Mouse (Mus musculus): ENCODE data around the gene Agps.

Gene Agps

DNA sequence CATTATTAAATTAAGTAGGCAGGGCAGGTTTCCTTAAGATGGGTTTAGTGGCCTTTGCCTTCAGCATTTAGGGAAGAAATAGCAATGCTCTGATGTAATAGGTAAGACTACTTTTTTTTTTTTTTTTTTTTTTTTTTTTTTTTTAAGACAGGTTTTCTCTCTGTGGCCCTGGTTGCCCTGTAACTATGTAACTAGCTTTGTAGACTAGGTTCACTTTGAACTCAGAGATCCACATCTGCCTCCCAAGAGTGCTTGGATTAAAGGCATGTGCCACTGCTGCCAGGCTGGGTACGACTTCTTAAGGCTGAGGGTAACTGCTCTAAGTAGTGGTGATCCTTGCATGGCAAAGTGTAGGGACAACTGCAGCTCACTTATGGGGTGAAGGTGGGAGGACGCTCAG, 2.5 kb downstream of the Agps start:
- H3K27me3 ChIP-seq (ENCODE audit: insufficient read depth, low read length): no peaks in the 10 kb centered on the region
- H3K4me3 ChIP-seq (replicated peaks; ENCODE audit: low read length): no peak overlapping the region
- H3K9me3 ChIP-seq (ENCODE audit: low read length): no peaks in the 10 kb centered on the region
- no peak for TF ChIP-seq CTCF (conservative IDR thresholded peaks at IDR 0.05; ENCODE audit: low read length)
- H3K4me1 ChIP-seq (replicated peaks; ENCODE audit: low read depth, low read length): peaks cover 45% of the 10 kb centered on the region
- H3K36me3 ChIP-seq (ENCODE audit: insufficient read depth, low read length): peaks cover 26% of the 10 kb centered on the region

GRCm38 (mm10) chr2:75842302-75842701, 10.3 kb downstream of the Agps start:
- Histone ChIP-seq H3K36me3 (ENCODE audit: insufficient read depth, low read length) (peaks cover 12% of the 10 kb centered on the region; the same call in 1 of the 2 replicates), H3K4me3 (replicated peaks; ENCODE audit: low read length) (no peak overlapping the region), H3K27me3 (ENCODE audit: insufficient read depth, low read length) (no peaks in the 10 kb centered on the region), H3K4me1 (replicated peaks; ENCODE audit: low read depth, low read length) (peaks cover 54% of the 10 kb centered on the region), H3K9me3 (ENCODE audit: low read length) (no peaks in the 10 kb centered on the region)
- no peak for TF ChIP-seq POU5F1 (IDR thresholded peaks at IDR 0.05; ENCODE audit: borderline replicate concordance, low read length)
- TF ChIP-seq NANOG (IDR thresholded peaks at IDR 0.05; ENCODE audit: borderline replicate concordance, low read length): no peak
- no peak for TF ChIP-seq CTCF (conservative IDR thresholded peaks at IDR 0.05; ENCODE audit: low read length)

GRCm38 (mm10) chr2:75847708-75848107, 15.7 kb downstream of the Agps start:
- TF ChIP-seq CTCF (conservative IDR thresholded peaks at IDR 0.05; ENCODE audit: low read length): no peak
- TF ChIP-seq NANOG (IDR thresholded peaks at IDR 0.05; ENCODE audit: borderline replicate concordance, low read length): no peak
- no peak for TF ChIP-seq POU5F1 (IDR thresholded peaks at IDR 0.05; ENCODE audit: borderline replicate concordance, low read length)
- no peaks in the 10 kb centered on the region for H3K27me3 ChIP-seq (ENCODE audit: insufficient read depth, low read length)
- no peak overlapping the region for H3K4me3 ChIP-seq (replicated peaks; ENCODE audit: low read length)
- H3K4me1 ChIP-seq (replicated peaks; ENCODE audit: low read depth, low read length): peaks cover 51% of the 10 kb centered on the region
- H3K9me3 ChIP-seq (ENCODE audit: low read length): no peaks in the 10 kb centered on the region
- peaks cover 7% of the 10 kb centered on the region for H3K36me3 ChIP-seq (ENCODE audit: insufficient read depth, low read length)

GRCm38 (mm10) chr2:75852483-75852882, 20.5 kb downstream of the Agps start:
- Histone ChIP-seq H3K9me3 (ENCODE audit: low read length) (no peaks in the 10 kb centered on the region), H3K27me3 (ENCODE audit: insufficient read depth, low read length) (no peaks in the 10 kb centered on the region), H3K4me3 (replicated peaks; ENCODE audit: low read length) (no peak overlapping the region), H3K36me3 (ENCODE audit: insufficient read depth, low read length) (peaks cover 31% of the 10 kb centered on the region), H3K4me1 (replicated peaks; ENCODE audit: low read depth, low read length) (peaks cover 14% of the 10 kb centered on the region)
- TF ChIP-seq POU5F1 (IDR thresholded peaks at IDR 0.05; ENCODE audit: borderline replicate concordance, low read length): no peak
- TF ChIP-seq NANOG (IDR thresholded peaks at IDR 0.05; ENCODE audit: borderline replicate concordance, low read length): no peak
- TF ChIP-seq CTCF (conservative IDR thresholded peaks at IDR 0.05; ENCODE audit: low read length): no peak

- Histone ChIP-seq H3K27me3 (ENCODE audit: insufficient read depth, low read length) (no peaks in the 10 kb centered on the region), H3K4me3 (replicated peaks; ENCODE audit: low read length) (no peak overlapping the region), H3K9me3 (ENCODE audit: low read length) (no peaks in the 10 kb centered on the region), H3K4me1 (replicated peaks; ENCODE audit: low read depth, low read length) (peaks cover 12% of the 10 kb centered on the region), H3K36me3 (ENCODE audit: insufficient read depth, low read length) (peaks cover 45% of the 10 kb centered on the region)
- no peak for TF ChIP-seq POU5F1 (IDR thresholded peaks at IDR 0.05; ENCODE audit: borderline replicate concordance, low read length)
- TF ChIP-seq CTCF (conservative IDR thresholded peaks at IDR 0.05; ENCODE audit: low read length): no peak
Observed at GRCm38 (mm10) chr2:75854136-75854535, 22.2 kb downstream of the Agps start.

DNA sequence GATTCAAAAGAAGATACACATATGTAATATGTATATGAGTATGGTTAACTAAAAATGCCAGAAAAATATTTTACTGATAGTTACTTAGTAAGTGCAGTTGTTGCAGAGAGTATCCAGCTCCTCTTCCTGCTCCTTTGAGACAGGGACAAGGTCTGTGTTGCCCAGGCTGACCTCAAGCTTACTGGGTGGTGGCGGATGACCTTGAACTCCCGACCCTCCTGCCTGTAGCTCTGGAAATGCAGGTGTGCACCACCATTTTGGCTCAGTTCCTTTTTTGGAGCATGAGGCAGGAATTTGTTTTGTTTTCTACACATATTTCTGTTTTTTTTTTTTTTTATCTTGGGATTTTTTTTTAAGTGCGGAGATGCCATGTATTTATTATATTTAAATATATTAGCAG, 29.1 kb downstream of the Agps start:
- no peak for TF ChIP-seq NANOG (IDR thresholded peaks at IDR 0.05; ENCODE audit: borderline replicate concordance, low read length)
- no peak for TF ChIP-seq CTCF (conservative IDR thresholded peaks at IDR 0.05; ENCODE audit: low read length)
- TF ChIP-seq POU5F1 (IDR thresholded peaks at IDR 0.05; ENCODE audit: borderline replicate concordance, low read length): no peak
- H3K4me3 ChIP-seq (replicated peaks; ENCODE audit: low read length): no peak overlapping the region
- peaks cover 57% of the 10 kb centered on the region for H3K36me3 ChIP-seq (ENCODE audit: insufficient read depth, low read length)
- H3K27me3 ChIP-seq (ENCODE audit: insufficient read depth, low read length): no peaks in the 10 kb centered on the region
- peaks cover 32% of the 10 kb centered on the region for H3K4me1 ChIP-seq (replicated peaks; ENCODE audit: low read depth, low read length)
- no peaks in the 10 kb centered on the region for H3K9me3 ChIP-seq (ENCODE audit: low read length)

GRCm38 (mm10) chr2:75869604-75870003, 37.6 kb downstream of the Agps start:
- H3K4me1 ChIP-seq (replicated peaks; ENCODE audit: low read depth, low read length): peaks cover 70% of the 10 kb centered on the region
- peaks cover 30% of the 10 kb centered on the region for H3K36me3 ChIP-seq (ENCODE audit: insufficient read depth, low read length)
- peak overlapping the region; percentile 54 for H3K4me3 ChIP-seq (replicated peaks; ENCODE audit: low read length)
- TF ChIP-seq NANOG (IDR thresholded peaks at IDR 0.05; ENCODE audit: borderline replicate concordance, low read length) (peak; percentile 63; the same call in 1 of the 2 replicates), CTCF (conservative IDR thresholded peaks at IDR 0.05; ENCODE audit: low read length) (no peak)
- no peaks in the 10 kb centered on the region for H3K9me3 ChIP-seq (ENCODE audit: low read length)
- no peaks in the 10 kb centered on the region for H3K27me3 ChIP-seq (ENCODE audit: insufficient read depth, low read length)

- no peaks in the 10 kb centered on the region for H3K9me3 ChIP-seq (ENCODE audit: low read length)
- H3K36me3 ChIP-seq (ENCODE audit: insufficient read depth, low read length): peaks cover 28% of the 10 kb centered on the region
- peaks cover 63% of the 10 kb centered on the region for H3K4me1 ChIP-seq (replicated peaks; ENCODE audit: low read depth, low read length)
- TF ChIP-seq CTCF (conservative IDR thresholded peaks at IDR 0.05; ENCODE audit: low read length): no peak
- TF ChIP-seq NANOG (IDR thresholded peaks at IDR 0.05; ENCODE audit: borderline replicate concordance, low read length): peak; percentile 62
- peak; percentile 85 for TF ChIP-seq POU5F1 (IDR thresholded peaks at IDR 0.05; ENCODE audit: borderline replicate concordance, low read length)
- H3K4me3 ChIP-seq (replicated peaks; ENCODE audit: low read length): peak overlapping the region; percentile 35; the same call in 1 of the 2 replicates
- no peaks in the 10 kb centered on the region for H3K27me3 ChIP-seq (ENCODE audit: insufficient read depth, low read length)
Observed at GRCm38 (mm10) chr2:75874008-75874559, 42.1 kb downstream of the Agps start.

DNA sequence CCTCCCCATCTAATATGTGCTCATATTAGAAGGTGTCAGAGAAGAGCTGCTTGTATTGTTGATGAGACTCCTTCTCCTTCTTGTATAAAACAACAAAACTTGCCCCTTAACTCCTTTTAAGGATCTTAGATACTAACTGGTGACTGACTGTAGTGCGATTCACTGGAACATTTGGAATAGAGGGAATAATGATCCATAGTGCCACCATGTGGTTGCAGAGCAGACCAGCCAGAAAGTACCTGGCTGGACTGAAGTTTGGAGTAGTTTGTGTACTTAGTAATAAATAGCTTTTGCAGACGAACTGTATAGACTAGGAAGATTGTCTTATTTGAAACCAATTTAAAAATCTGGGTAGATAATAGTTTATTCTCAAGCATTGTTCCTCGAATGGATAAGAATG, 47.8 kb downstream of the Agps start:
- peaks cover 11% of the 10 kb centered on the region for H3K4me1 ChIP-seq (replicated peaks; ENCODE audit: low read depth, low read length)
- no peak for TF ChIP-seq NANOG (IDR thresholded peaks at IDR 0.05; ENCODE audit: borderline replicate concordance, low read length)
- TF ChIP-seq POU5F1 (IDR thresholded peaks at IDR 0.05; ENCODE audit: borderline replicate concordance, low read length): no peak
- TF ChIP-seq CTCF (conservative IDR thresholded peaks at IDR 0.05; ENCODE audit: low read length): peak; percentile 52
- H3K4me3 ChIP-seq (replicated peaks; ENCODE audit: low read length): no peak overlapping the region
- H3K27me3 ChIP-seq (ENCODE audit: insufficient read depth, low read length): no peaks in the 10 kb centered on the region
- H3K9me3 ChIP-seq (ENCODE audit: low read length): no peaks in the 10 kb centered on the region
- H3K36me3 ChIP-seq (ENCODE audit: insufficient read depth, low read length): peaks cover 35% of the 10 kb centered on the region
